Mouse (Mus musculus) monocyte, adult 2 months (primary cell): ENCODE results near the gene Wnt7b.

Experiments
- DNase-seq, 2 experiments: peaks; one replicate each; pipeline ENCODE4 v3.0.0; 2022; ENCODE audit warnings: low spot score in 2 of 2, low read depth in 1 of 2

The Wnt7b gene

DNA sequence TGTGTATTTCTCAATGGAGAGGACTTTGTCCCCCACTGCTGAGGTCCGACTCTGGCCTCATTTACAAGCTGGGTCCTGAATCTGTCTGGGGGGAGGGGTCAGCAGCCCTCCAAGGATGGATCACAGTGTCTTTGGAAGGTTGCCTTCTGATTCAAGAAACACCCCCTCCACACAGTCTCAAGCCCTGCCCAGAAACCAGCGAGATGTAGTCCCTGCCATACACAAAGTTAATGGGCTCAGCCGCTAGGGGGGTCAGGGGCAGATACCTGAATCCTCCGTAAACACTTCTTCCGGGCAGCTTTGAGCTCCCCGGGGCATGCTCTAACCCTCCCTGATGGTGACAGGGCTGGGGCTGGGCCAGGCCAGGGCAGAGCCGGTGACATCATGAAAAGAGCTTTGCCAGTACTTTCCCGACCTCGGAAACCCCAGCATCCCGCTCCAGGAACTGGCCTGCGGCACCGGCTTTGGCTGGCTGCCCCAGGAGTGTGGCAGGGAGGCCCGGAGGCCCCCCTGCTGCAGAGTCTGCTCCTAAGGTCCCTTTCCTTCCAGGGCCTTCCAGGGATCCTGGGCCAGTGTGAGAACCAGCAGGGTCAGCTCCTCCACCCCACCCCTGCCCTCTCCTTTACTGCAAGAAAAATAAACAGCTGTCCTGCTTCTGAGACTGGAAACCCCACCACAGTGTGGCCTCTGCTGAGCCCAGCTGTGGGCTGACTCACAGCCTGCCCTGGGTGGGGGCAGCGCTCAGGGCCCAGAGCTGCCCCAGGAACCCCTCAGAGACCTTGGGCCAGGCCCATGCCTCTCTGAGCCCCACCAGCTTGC, 58.9 kb downstream of the Wnt7b start:
- DNase-seq: no peak

DNA sequence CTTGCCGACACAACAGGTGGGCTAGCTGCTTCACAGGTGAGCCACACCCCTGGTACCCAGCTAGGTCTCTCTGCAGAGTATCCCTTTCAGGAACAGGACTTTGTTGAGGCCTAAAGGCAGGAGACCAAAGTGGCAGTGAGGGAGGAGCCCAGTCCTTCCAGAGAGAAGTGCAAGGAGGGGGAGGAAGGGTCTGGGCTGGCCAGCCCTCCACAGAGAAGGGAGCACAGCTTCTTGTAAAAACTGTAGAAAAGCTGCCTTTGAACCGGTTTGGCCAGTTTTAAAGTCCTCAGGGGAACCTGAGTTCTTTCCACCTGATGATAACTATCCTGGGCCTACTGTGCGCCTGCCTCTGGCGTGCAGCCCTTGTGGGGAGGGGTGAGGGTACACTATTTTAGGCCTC, 62.8 kb downstream of the Wnt7b start:
- no peak for DNase-seq

DNA sequence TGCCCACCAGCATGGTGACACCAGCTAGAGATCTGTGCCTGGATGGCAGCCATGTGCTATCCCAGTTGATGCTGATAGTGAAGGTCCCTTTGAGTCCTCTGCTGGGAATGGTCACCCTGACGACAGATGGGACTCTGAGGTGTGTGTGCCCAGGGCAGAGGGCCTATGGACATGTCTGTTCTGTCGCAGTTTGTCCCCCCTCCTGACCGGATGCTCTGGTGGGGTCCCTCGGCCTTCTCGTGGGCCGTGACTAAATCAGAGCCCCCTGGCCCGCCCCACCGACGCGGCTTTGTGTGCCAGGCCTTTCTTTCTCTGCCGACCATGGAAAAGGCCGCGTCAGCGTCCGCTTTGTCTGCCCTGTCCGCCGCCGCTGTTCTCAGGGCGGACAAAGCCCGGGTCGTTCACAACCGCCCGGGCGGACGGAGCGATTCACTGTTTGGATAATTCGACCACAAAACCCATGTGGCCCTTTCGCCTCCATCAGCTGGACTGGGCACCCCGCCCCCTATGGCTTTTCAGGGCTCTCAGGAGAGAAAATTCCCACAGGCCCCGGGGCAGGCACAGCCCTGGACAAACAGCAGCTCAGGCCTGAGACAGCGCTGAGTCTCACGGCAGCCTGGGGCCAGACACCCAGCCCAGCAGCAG, 74.8 kb downstream of the Wnt7b start:
- DNase-seq: no peak

GRCm38 (mm10) chr15:85506680-85507079, 75.6 kb downstream of the Wnt7b start:
- no peak for DNase-seq

DNA sequence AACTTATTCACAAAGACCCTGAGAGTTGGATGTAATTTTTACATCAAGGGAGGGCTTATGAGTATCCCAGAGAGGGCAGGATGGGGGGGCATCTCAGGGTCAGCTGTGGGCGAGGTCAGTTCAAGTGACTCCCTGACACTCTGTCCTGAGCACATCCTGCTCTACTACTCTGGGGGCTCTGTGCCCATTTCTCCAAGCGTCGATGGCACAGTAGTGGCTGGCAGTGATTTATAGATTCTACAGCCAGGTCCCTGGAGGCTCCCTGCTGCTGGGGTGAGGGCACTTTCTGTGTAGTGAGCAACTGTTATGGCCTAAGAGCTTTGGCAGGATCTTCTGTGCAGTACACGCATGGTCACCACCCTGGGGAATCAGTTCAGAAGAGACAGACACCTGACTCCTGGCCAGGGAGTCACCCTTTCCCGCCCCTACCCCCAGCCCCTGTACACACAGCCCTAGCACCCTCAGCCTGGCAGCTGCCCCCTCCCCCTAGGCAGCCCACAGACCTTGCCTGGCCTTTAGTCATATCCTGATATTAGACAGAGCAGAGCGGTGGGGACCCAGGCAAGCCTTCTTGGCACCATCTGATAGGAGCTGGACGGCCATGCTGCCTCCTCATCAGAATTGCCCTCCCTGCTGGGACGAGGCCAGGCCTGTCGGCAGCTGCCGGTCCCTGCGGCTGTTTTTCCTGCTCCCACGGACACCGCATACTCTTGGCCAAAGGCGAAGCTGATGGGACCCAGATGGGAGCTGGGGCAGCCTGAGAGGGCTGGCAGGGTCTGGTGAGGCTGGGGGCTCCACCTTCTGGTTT, 77.0 kb downstream of the Wnt7b start:
- DNase-seq: no peak

GRCm38 (mm10) chr15:85503127-85503526, 79.1 kb downstream of the Wnt7b start, which contains the start of gene 7530416G11Rik:
7530416G11Rik (minus strand) TSS chr15:85503227.
- no peak for DNase-seq

- no peak for DNase-seq
These were observed 82.0 kb downstream of the Wnt7b start for GRCm38 (mm10) chr15:85500267-85500666.

GRCm38 (mm10) chr15:85497981-85498475, 84.2 kb downstream of the Wnt7b start:
- no peak for DNase-seq

- DNase-seq: no peak
These were observed 84.7 kb downstream of the Wnt7b start for GRCm38 (mm10) chr15:85497548-85497947.

- DNase-seq: no peak
These were observed 88.1 kb downstream of the Wnt7b start for GRCm38 (mm10) chr15:85494163-85494621.

- DNase-seq: no peak
These were observed 92.5 kb downstream of the Wnt7b start for GRCm38 (mm10) chr15:85489751-85490150.

GRCm38 (mm10) chr15:85488900-85489299, 93.4 kb downstream of the Wnt7b start:
- DNase-seq: no peak
